Mouse (Mus musculus): Measurements from ENCODE around the gene Retsat. TPM values are rescaled to one million over a fixed set of nuclear protein-coding genes. Genes with fewer than 3 reads are reported as not detected.

Gene Retsat
- total RNA-seq, 4 experiments from 2014 or later: 63.5 to 114 (median 84.2) TPM

Other genes with a start within 250 kb of the Retsat start
- gene Tmem150a, start 243.0 kb upstream of the Retsat start, total RNA-seq (2022): 10 to 100 TPM; 10.9 to 13.4 (median 11.4) TPM
- 10 to 100 TPM; 72.3 to 86.0 (median 78.8) TPM for gene Rnf181, start 231.5 kb upstream of the Retsat start, total RNA-seq (2022)
- gene Vamp5, start 218.0 kb upstream of the Retsat start, total RNA-seq (2022): 1 to 10 TPM; 3.8 to 8.8 (median 7.4) TPM
- 10 to 100 TPM; 12.5 to 33.9 (median 22.4) TPM for gene Vamp8, start 207.8 kb upstream of the Retsat start, total RNA-seq (2022)
- gene Ggcx, start 184.2 kb upstream of the Retsat start, total RNA-seq (2022): 10 to 100 TPM; 24.5 to 33.3 (median 28.5) TPM
- gene Mat2a, start 158.9 kb upstream of the Retsat start, total RNA-seq (2022): 100 to 1,000 TPM; 176 to 184 (median 179) TPM
- gene Sh2d6, start 76.8 kb upstream of the Retsat start, total RNA-seq (2022): 1 to 10 TPM in 2 of 4 experiments, under 1 TPM in 2; 0.47 to 1.8 (median 1.3) TPM
- 10 to 100 TPM in 2 of 4 experiments, 1 to 10 TPM in 2; 4.6 to 31.2 (median 16.4) TPM for gene Capg, start 54.1 kb upstream of the Retsat start, total RNA-seq (2022)
- 10 to 100 TPM; 24.3 to 30.2 (median 26.8) TPM for gene Elmod3, start 62 bp upstream of the Retsat start, total RNA-seq (2022)
- 100 to 1,000 TPM in 2 of 4 experiments, 10 to 100 TPM in 2; 92.8 to 106 (median 98.1) TPM for gene Tgoln1, start 18.5 kb downstream of the Retsat start, total RNA-seq (2022)
- 1 to 10 TPM; 1.7 to 4.4 (median 3.8) TPM for gene Tcf7l1, start 190.8 kb downstream of the Retsat start, total RNA-seq (2022)

All from layer of hippocampus, adult 8-10 months (tissue).